Mouse (Mus musculus): ENCODE measurements around the gene Ednrb. TPM values are rescaled to one million over a fixed set of nuclear protein-coding genes. Genes with fewer than 3 reads are reported as not detected.
A peak's percentile ranks its signal among the peaks of the same experiment; 100 is the strongest.
"Not testable (repeated sequence)": the region's sequence is repeated elsewhere in the genome, so short reads cannot be mapped to it uniquely, and the experiment has no call there.

The Ednrb gene
- polyA plus RNA-seq, 2 experiments from 2014 or later, result 0.20 TPM; not detected in 1

GRCm38 (mm10) chr14:103822590-103822989 is 21.6 kb downstream of the Ednrb start:
- ATAC-seq, result no peak

- ATAC-seq, result peak; percentile 29
These were observed 27.4 kb downstream of the Ednrb start for GRCm38 (mm10) chr14:103816637-103817308.

- ATAC-seq, result no peak
These were observed 28.7 kb downstream of the Ednrb start for GRCm38 (mm10) chr14:103815542-103815941.

GRCm38 (mm10) chr14:103814015-103814691 is 30.0 kb downstream of the Ednrb start:
- ATAC-seq, result no peak

GRCm38 (mm10) chr14:103813246-103813645 is 31.0 kb downstream of the Ednrb start:
- no peak for ATAC-seq

- ATAC-seq, result no peak
These were observed 32.9 kb downstream of the Ednrb start for GRCm38 (mm10) chr14:103811291-103811690.

GRCm38 (mm10) chr14:103803907-103804659 is 40.1 kb downstream of the Ednrb start:
- ATAC-seq, result no peak

GRCm38 (mm10) chr14:103797123-103797522 is 47.1 kb downstream of the Ednrb start:
- ATAC-seq, result no peak

GRCm38 (mm10) chr14:103795591-103795990 is 48.6 kb downstream of the Ednrb start:
- no peak for ATAC-seq

GRCm38 (mm10) chr14:103793409-103793808 is 50.8 kb downstream of the Ednrb start:
- no peak for ATAC-seq

GRCm38 (mm10) chr14:103792726-103793125 is 51.5 kb downstream of the Ednrb start:
- no peak for ATAC-seq

- ATAC-seq, result no peak
These were observed 56.7 kb downstream of the Ednrb start for GRCm38 (mm10) chr14:103787547-103787946.

- no peak for ATAC-seq
These were observed 58.9 kb downstream of the Ednrb start for GRCm38 (mm10) chr14:103785096-103785965.

- not testable (repeated sequence) for ATAC-seq
These were observed 63.9 kb downstream of the Ednrb start for GRCm38 (mm10) chr14:103780336-103780735.

GRCm38 (mm10) chr14:103779276-103779675 is 64.9 kb downstream of the Ednrb start:
- ATAC-seq, result no peak

GRCm38 (mm10) chr14:103778533-103779151 is 65.6 kb downstream of the Ednrb start:
- no peak for ATAC-seq

GRCm38 (mm10) chr14:103778009-103778431 is 66.2 kb downstream of the Ednrb start:
- no peak for ATAC-seq

- ATAC-seq, result no peak
These were observed 66.8 kb downstream of the Ednrb start for GRCm38 (mm10) chr14:103777386-103777785.

- no peak for ATAC-seq
These were observed 74.6 kb downstream of the Ednrb start for GRCm38 (mm10) chr14:103769319-103770245.

GRCm38 (mm10) chr14:103767488-103767887 is 76.7 kb downstream of the Ednrb start:
- ATAC-seq, result no peak
